Mouse (Mus musculus): ENCODE results near the gene D430042O09Rik. TPM values are rescaled to one million over a fixed set of nuclear protein-coding genes. Genes with fewer than 3 reads are reported as not detected.

Gene D430042O09Rik
- polyA plus RNA-seq, 2 experiments from 2014 or later: 4.6 TPM

DNA sequence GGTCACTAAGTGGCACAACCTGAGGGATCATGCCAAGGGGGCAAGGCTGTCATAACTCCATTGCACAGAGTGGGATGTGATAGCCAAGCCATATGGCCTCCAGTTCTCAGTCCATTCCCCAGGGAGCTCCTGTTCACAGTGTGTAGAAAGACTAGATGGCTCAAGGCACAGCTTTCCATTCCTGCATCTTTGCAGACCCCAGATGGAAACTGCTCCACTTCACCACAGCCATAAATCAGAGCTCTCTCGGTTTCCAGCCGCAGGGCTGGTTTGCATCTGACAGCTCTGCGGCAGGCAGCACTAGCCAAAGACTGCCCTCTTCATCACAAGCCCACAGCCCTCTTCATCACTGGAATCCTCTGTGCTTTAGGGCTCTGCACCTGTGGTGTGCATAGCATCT, 108.0 kb downstream of the D430042O09Rik start:
- no peak for ATAC-seq

- no peak for ATAC-seq
Observed at GRCm38 (mm10) chr7:125818301-125818712, 110.6 kb downstream of the D430042O09Rik start.

- no peak for ATAC-seq
Observed at GRCm38 (mm10) chr7:125820233-125820632, 112.5 kb downstream of the D430042O09Rik start.

- no peak for ATAC-seq
Observed at GRCm38 (mm10) chr7:125826425-125826824, 118.7 kb downstream of the D430042O09Rik start.

DNA sequence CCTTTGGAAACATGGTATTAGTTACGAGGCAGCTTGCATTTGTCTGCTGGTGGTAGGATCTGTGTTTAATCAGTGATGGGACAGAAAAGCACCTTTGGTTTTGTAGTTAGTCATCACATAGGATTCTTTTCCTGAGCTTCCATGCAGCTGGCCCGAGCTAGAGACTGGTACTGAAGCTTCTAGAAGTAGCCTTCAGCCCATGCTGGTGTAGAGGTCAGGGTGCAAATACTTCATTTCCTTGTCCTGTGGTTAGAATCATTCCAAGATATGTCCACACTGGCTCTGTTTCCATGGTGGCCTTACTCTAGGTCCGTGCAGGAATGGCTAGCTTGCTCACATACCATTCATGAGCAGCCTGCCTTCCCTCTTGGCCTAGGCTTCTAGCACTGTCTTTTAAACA, 119.2 kb downstream of the D430042O09Rik start:
- no peak for ATAC-seq

- ATAC-seq: no peak
Observed at GRCm38 (mm10) chr7:125827420-125827819, 119.7 kb downstream of the D430042O09Rik start.

DNA sequence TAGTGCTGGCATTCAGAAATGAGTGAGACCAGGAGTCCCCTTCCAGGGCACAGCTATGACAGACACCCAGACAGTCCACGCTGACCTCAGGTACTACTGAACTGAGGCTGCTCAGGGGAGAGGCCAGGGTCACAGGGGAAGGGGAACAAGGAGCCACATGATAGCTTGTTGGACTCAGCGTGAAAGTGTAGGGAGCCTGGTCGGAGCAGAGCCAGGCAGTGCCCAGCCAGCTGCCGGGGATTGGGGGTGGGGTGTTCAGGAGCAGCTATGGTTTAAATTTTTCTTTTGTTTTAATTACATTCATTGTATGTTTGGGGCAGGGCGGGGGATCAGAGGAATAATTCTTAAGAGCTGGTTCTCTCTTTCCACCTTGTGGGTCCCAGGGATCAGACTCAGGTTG, 120.9 kb downstream of the D430042O09Rik start:
- ATAC-seq: no peak

- no peak for ATAC-seq
Observed at GRCm38 (mm10) chr7:125829121-125829666, 121.5 kb downstream of the D430042O09Rik start.

DNA sequence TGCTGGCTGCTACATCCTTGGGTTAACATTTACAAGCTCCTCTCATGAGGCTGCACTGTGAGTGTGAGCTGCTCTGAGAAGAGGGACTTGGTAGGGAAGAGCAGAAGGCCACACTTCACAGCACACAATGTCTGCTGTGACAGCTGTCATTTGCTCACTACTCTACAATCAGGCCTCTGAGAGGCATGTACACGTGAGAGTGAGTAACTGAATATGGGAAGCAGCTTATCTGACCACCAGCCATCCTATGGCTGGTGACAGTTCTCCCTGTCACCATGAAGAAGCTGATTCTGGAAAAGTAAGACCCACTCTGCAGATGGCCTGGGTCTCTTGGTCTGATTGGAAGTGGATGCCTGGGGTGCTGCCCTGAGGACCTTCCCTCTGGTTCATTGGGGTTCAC, 125.1 kb downstream of the D430042O09Rik start:
- no peak for ATAC-seq

GRCm38 (mm10) chr7:125833471-125833870, 125.8 kb downstream of the D430042O09Rik start:
- no peak for ATAC-seq

- no peak for ATAC-seq
Observed at GRCm38 (mm10) chr7:125838078-125838742, 130.5 kb downstream of the D430042O09Rik start.

GRCm38 (mm10) chr7:125845611-125846010, 137.9 kb downstream of the D430042O09Rik start:
- no peak for ATAC-seq

GRCm38 (mm10) chr7:125846866-125847527, 139.3 kb downstream of the D430042O09Rik start:
- no peak for ATAC-seq

DNA sequence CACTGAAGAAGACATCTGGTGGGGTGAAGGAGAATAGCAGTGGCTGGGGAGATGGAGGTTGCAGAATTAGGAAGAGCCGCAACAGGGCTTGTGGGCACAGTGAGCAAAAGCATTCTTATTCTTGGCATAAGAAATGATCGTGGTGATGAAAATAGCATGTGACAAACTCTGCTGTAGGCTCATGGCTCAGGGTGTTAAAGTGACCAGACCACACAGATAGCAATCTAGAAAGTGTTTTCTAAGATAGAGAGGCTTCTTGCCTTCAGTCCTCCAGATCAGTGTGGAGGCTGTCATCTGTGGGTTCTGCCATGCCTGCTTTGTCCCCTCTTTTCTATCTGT, 139.8 kb downstream of the D430042O09Rik start:
- no peak for ATAC-seq

DNA sequence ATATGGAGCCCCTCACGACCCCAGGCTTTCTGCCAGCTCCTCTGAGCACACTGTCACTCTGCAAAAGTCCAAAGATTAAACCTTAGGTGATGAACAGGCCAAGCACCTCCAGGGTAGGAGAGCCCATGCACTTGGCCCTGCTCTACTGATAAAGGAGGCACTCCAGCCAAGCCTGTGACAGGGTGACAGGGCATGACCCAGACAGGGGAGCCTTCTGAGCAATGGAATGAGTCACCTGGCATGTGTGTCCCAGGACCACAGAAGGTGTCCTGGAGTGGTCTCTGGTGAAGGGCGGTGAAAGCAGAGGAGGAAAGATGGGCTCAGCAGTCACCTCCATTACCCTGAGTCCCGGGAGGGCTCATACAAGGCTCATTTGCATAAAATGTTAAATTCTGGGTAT, 151.9 kb downstream of the D430042O09Rik start:
- ATAC-seq: no peak

- no peak for ATAC-seq
Observed at GRCm38 (mm10) chr7:125860421-125860820, 152.7 kb downstream of the D430042O09Rik start.

DNA sequence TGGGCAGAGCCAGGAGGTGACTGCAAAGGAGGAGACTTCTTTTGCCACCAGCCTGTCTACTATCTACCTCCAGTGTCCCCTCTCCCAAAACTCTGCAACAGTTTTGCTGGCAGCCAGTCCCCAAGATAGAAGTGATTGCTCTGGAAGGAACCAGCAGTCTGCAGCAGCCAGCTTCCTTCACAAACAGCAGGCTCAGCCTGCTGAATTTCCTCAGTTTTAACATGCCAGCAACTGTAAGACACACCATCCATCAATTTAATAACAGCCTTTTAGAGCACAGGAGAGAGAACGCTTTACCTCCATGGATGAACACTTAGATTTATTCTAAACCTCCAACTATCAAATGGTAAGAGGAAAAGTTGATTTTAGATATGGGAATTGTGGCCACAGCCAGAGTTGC, 156.3 kb downstream of the D430042O09Rik start:
- no peak for ATAC-seq

DNA sequence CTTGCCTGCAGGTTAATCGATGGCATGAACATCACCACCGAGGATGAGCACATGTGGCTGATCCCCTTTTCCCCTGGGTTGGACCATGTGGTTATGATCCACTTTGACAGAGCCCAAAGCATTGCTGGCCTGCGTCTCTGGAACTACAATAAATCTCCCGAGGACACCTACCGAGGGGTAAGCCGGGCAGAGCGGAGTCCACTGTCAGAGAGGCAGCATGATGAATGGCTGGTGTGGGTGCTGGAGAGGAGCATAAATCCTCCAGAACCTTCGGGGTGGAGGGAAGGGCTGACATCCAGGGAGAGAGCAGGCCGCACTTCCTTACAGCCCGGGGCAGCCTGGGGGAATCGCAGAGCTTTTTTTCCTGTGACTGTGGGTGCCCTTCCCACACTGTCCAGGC, 157.5 kb downstream of the D430042O09Rik start:
- ATAC-seq: no peak

- no peak for ATAC-seq
Observed at GRCm38 (mm10) chr7:125868570-125868969, 160.9 kb downstream of the D430042O09Rik start.

GRCm38 (mm10) chr7:125871404-125872201, 163.9 kb downstream of the D430042O09Rik start:
- no peak for ATAC-seq

DNA sequence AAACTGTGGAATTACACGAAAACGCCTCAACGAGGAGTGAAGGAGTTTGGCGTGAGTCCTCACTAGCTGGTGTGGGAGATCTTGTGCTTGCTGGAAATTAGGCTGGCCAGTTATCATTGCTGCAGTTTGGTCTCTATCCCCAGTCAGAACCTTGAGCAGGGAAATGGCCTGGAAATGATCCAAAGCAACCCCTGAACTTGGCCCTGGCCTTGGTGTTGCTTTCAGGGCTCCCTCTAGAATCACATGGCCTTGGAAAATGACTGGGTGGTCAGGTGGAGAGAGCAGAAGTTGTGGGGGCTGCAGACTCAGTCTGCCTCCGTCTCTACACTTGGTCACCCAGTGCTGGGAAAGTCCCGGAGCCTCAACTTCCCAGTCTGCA, 164.5 kb downstream of the D430042O09Rik start:
- ATAC-seq: no peak

DNA sequence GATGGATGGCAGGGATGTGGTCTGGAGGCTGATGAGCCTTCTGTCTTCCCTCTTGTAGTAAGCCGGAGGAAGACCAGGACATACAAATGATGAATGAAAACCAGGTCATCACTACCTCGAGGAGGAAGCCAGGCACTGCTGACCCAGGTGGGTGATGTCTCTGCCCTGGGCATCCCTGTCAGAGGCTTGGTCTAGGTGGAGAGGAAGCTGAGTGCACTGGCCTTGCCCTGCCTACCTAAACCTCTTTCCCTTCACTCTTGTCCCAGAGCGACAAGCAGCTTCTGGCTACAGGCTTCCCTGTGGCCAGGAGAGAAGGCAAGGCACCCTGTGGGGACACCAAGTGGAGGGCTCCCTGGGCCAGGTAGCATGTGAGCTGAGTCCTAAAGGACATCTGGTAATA, 165.2 kb downstream of the D430042O09Rik start:
- ATAC-seq: no peak

GRCm38 (mm10) chr7:125873971-125874495, 166.3 kb downstream of the D430042O09Rik start:
- ATAC-seq: no peak
